Mouse (Mus musculus) monocyte, adult 5-6 weeks (primary cell): Measurements from ENCODE around the gene Rab24. TPM values are rescaled to one million over a fixed set of nuclear protein-coding genes. Genes with fewer than 3 reads are reported as not detected.

Experiments used
- ATAC-seq: fragments of 153-309, 156-312 bp; replicated peaks from 2 replicates; pipeline ENCODE4 v1.8.0; 2017; ENCODE audit warnings: mild to moderate bottlenecking; ENCODE audit not compliant: low TSS enrichment, insufficient number of reproducible peaks, severe bottlenecking, poor library complexity, low FRiP score
- total RNA-seq: library from RNA; stranded (forward); fragments of 200-1000, 200-491, 200-594 nt; gene quantifications from 3 replicates; pipeline ENCODE4 v1.2.3, GENCODE M21; 2017

The Rab24 gene
- 23.6 to 34.8 TPM (median 29.4 TPM) in 3 replicates for total RNA-seq

GRCm38 (mm10) chr13:55321434-55322129 lies at the start of gene Rab24:
Gene Rab24, minus strand, starts transcription at chr13:55321946.
- ATAC-seq: peak; percentile 64

- ATAC-seq: no peak
Measured at GRCm38 (mm10) chr13:55371007-55371681, 49.4 kb upstream of the Rab24 start.

- no peak for ATAC-seq
Measured at GRCm38 (mm10) chr13:55370234-55370633, 48.5 kb upstream of the Rab24 start.

- peak; percentile 87 for ATAC-seq
Measured at GRCm38 (mm10) chr13:55369531-55370114, 47.9 kb upstream of the Rab24 start, which contains the start of gene Rgs14. Gene Rgs14, plus strand, starts transcription at chr13:55369732.

GRCm38 (mm10) chr13:55368401-55368800 lies 46.7 kb upstream of the Rab24 start:
- ATAC-seq: no peak

GRCm38 (mm10) chr13:55362453-55363060 lies 40.8 kb upstream of the Rab24 start, which contains the start of gene Lman2:
Gene Lman2, minus strand, starts transcription at chr13:55362783.
- ATAC-seq: peak; percentile 97

- ATAC-seq: peak; percentile 11; the same call in 1 of the 2 replicates
Measured at GRCm38 (mm10) chr13:55361974-55362452, 40.3 kb upstream of the Rab24 start.

GRCm38 (mm10) chr13:55361145-55361544 lies 39.4 kb upstream of the Rab24 start:
- no peak for ATAC-seq

- no peak for ATAC-seq
Measured at GRCm38 (mm10) chr13:55346745-55347144, 25.0 kb upstream of the Rab24 start.

GRCm38 (mm10) chr13:55344286-55344685 lies 22.5 kb upstream of the Rab24 start:
- ATAC-seq: no peak

GRCm38 (mm10) chr13:55342469-55342868 lies 20.7 kb upstream of the Rab24 start:
- ATAC-seq: no peak

GRCm38 (mm10) chr13:55339259-55339658 lies 17.5 kb upstream of the Rab24 start:
- no peak for ATAC-seq

GRCm38 (mm10) chr13:55338131-55339054 lies 16.6 kb upstream of the Rab24 start:
- no peak for ATAC-seq

GRCm38 (mm10) chr13:55337341-55337975 lies 15.7 kb upstream of the Rab24 start:
- ATAC-seq: no peak

- ATAC-seq: no peak
Measured at GRCm38 (mm10) chr13:55335701-55336100, 14.0 kb upstream of the Rab24 start.

- no peak for ATAC-seq
Measured at GRCm38 (mm10) chr13:55332331-55332730, 10.6 kb upstream of the Rab24 start.

- ATAC-seq: no peak
Measured at GRCm38 (mm10) chr13:55330567-55331400, 9.0 kb upstream of the Rab24 start.
